ENCODE assay signal across 8 mouse cellular contexts in genomic region chr4:126325281-126325861, GRCm38 (mm10). TPM values are rescaled to one million over a fixed set of nuclear protein-coding genes. Genes with fewer than 3 reads are reported as not detected.
DNase-seq lines count a peak whose midpoint lies in the region; ATAC-seq and TF ChIP-seq lines count a peak whose summit lies in the region.

TSS of gene Tekt2 (minus strand) at chr4:126325688.

- peak within 1 kb of the TSS; percentile 25 for H3K4me3 ChIP-seq in kidney, embryonic 14.5 days (ENCODE audit: low read length)
- peak within 1 kb of the TSS; percentile 11; the same call in 1 of the 2 replicates for H3K4me3 ChIP-seq in embryonic facial prominence, embryonic 12.5 days
- peak within 1 kb of the TSS; percentile 13; the same call in 1 of the 2 replicates for H3K4me3 ChIP-seq in intestine, embryonic 14.5 days (ENCODE audit: low read depth, low read length)
- no peak within 1 kb of the TSS for H3K4me3 ChIP-seq in midbrain, postnatal 0 days (ENCODE audit: low read depth, low read length)

- peaks cover 8% of the 10 kb centered on the region; the same call in 1 of the 2 replicates for H3K27me3 ChIP-seq in kidney, embryonic 14.5 days (ENCODE audit: control insufficient read depth, insufficient read depth, low read length)
- peaks cover 32% of the 10 kb centered on the region for H3K27me3 ChIP-seq in embryonic facial prominence, embryonic 12.5 days
- no peaks in the 10 kb centered on the region; the same call in 1 of the 2 replicates for H3K27me3 ChIP-seq in intestine, embryonic 14.5 days (replicated peaks; ENCODE audit: control insufficient read depth, insufficient read depth, low read length)
- no peaks in the 10 kb centered on the region for H3K27me3 ChIP-seq in midbrain, postnatal 0 days (ENCODE audit: insufficient read depth, low read length)

- H3K36me3 ChIP-seq in kidney, embryonic 14.5 days (ENCODE audit: control insufficient read depth, insufficient read depth, low read length), result no peaks in the 10 kb centered on the region
- no peaks in the 10 kb centered on the region for H3K36me3 ChIP-seq in embryonic facial prominence, embryonic 12.5 days
- H3K36me3 ChIP-seq in intestine, embryonic 14.5 days (ENCODE audit: control insufficient read depth, insufficient read depth, low read length), result no peaks in the 10 kb centered on the region
- H3K36me3 ChIP-seq in midbrain, postnatal 0 days (ENCODE audit: insufficient read depth, low read length), result no peaks in the 10 kb centered on the region

- H3K9me3 ChIP-seq in kidney, embryonic 14.5 days (ENCODE audit: control insufficient read depth, low read length), result no peaks in the 10 kb centered on the region
- H3K9me3 ChIP-seq in embryonic facial prominence, embryonic 12.5 days, result no peaks in the 10 kb centered on the region
- no peaks in the 10 kb centered on the region for H3K9me3 ChIP-seq in intestine, embryonic 14.5 days (ENCODE audit: control insufficient read depth, low read length)
- H3K9me3 ChIP-seq in midbrain, postnatal 0 days (ENCODE audit: low read length), result no peaks in the 10 kb centered on the region

- peak within 1 kb of the TSS; percentile 37 for H3K4me2 ChIP-seq in kidney, embryonic 14.5 days (replicated peaks; ENCODE audit: low read depth, low read length)
- peak within 1 kb of the TSS; percentile 45 for H3K4me2 ChIP-seq in embryonic facial prominence, embryonic 12.5 days (replicated peaks)
- H3K4me2 ChIP-seq in intestine, embryonic 14.5 days (ENCODE audit: low read length), result peak within 1 kb of the TSS; percentile 45
- H3K4me2 ChIP-seq in midbrain, postnatal 0 days (ENCODE audit: low read depth, low read length, poor library complexity, severe bottlenecking), result peak within 1 kb of the TSS; percentile 24

- ATAC-seq in kidney, embryonic 14.5 days (ENCODE audit: low FRiP score, low TSS enrichment), result no peak
- ATAC-seq in embryonic facial prominence, embryonic 12.5 days (ENCODE audit: insufficient number of reproducible peaks, insufficient read depth, low FRiP score, low TSS enrichment), result no peak
- no peak for ATAC-seq in intestine, embryonic 14.5 days (replicated peaks; ENCODE audit: low FRiP score, low TSS enrichment, low read depth)
- ATAC-seq in midbrain, postnatal 0 days (ENCODE audit: low FRiP score), result no peak

- WGBS in kidney, embryonic 14.5 days, result 6% methylated on average over 23 of the region's 23 CpGs
- 8% methylated on average over 23 of the region's 23 CpGs for WGBS in embryonic facial prominence, embryonic 12.5 days
- 7% methylated on average over 23 of the region's 23 CpGs for WGBS in intestine, embryonic 14.5 days
- WGBS in midbrain, postnatal 0 days, result 12% methylated on average over 23 of the region's 23 CpGs

- H3K9ac ChIP-seq in kidney, embryonic 14.5 days (ENCODE audit: low read depth, low read length), result peak within 1 kb of the TSS; percentile 54
- H3K9ac ChIP-seq in embryonic facial prominence, embryonic 12.5 days, result no peak within 1 kb of the TSS; the same call in 1 of the 2 replicates
- H3K9ac ChIP-seq in intestine, embryonic 14.5 days (ENCODE audit: low read length), result peak within 1 kb of the TSS; percentile 14; the same call in 1 of the 2 replicates
- H3K9ac ChIP-seq in midbrain, postnatal 0 days (replicated peaks; ENCODE audit: low read length, poor library complexity, severe bottlenecking), result no peak within 1 kb of the TSS

- H3K27ac ChIP-seq in kidney, embryonic 14.5 days (ENCODE audit: low read depth, low read length), result no peak within 1 kb of the TSS
- no peak within 1 kb of the TSS; the same call in 1 of the 2 replicates for H3K27ac ChIP-seq in embryonic facial prominence, embryonic 12.5 days
- H3K27ac ChIP-seq in intestine, embryonic 14.5 days (ENCODE audit: low read depth), result no peak within 1 kb of the TSS
- no peak within 1 kb of the TSS for H3K27ac ChIP-seq in midbrain, postnatal 0 days (ENCODE audit: low read depth, low read length)

- peaks cover 4% of the 10 kb centered on the region; the same call in 1 of the 2 replicates for H3K4me1 ChIP-seq in kidney, embryonic 14.5 days (ENCODE audit: control insufficient read depth, insufficient read depth, low read length)
- H3K4me1 ChIP-seq in embryonic facial prominence, embryonic 12.5 days, result peaks cover 20% of the 10 kb centered on the region
- peaks cover 10% of the 10 kb centered on the region; the same call in 1 of the 2 replicates for H3K4me1 ChIP-seq in intestine, embryonic 14.5 days (replicated peaks; ENCODE audit: control insufficient read depth, insufficient read depth, low read length)
- H3K4me1 ChIP-seq in midbrain, postnatal 0 days (ENCODE audit: insufficient read depth, low read length), result peaks cover 6% of the 10 kb centered on the region; the same call in 1 of the 2 replicates

- DNase-seq in kidney, adult 8-10 months, result no peak
- peak; percentile 72 for DNase-seq in intestine, embryonic 14.5 days (ENCODE audit: low spot score)
- DNase-seq in midbrain, postnatal 0 days (ENCODE audit: low spot score), result peak; percentile 15
- DNase-seq in frontal cortex, postnatal 14 days (ENCODE audit: low spot score in 2 of 2), result no peak
- no peak for DNase-seq in cerebellum, adult 9-11 months
- no peak for DNase-seq in adrenal gland, adult 8-10 months

- no peak for TF ChIP-seq CTCF in midbrain, postnatal 0 days (IDR thresholded peaks at IDR 0.05)

RNA-seq across cellular contexts. Expression of gene Tekt2, which starts in this region (rescaled TPM):
- 2.2 and 5.1 TPM in 2 replicates for polyA plus RNA-seq in kidney, embryonic 14.5 days (2014; fragmentation: Nextera tagmentation; extraction: Ambion mirVana)
- polyA plus RNA-seq in embryonic facial prominence, embryonic 12.5 days (2016; fragmentation: Nextera tagmentation; extraction: Ambion mirVana), result 17.0 and 17.8 TPM in 2 replicates
- polyA plus RNA-seq in intestine, embryonic 14.5 days (2014; fragmentation: Nextera tagmentation; extraction: Ambion mirVana), result 7.6 and 9.3 TPM in 2 replicates
- 5.0 and 6.3 TPM in 2 replicates for total RNA-seq in midbrain, postnatal 0 days (2014; rRNA removed)
- 19.1 and 19.9 TPM in 2 replicates for polyA plus RNA-seq in midbrain, postnatal 0 days (2015; fragmentation: Nextera tagmentation; extraction: Ambion mirVana)
- total RNA-seq in adrenal gland, adult 8-10 months (2022), result 1 to 10 TPM; 1.5 to 6.3 (median 5.2) TPM

Comparison
In these comparisons a context has a peak if more than half of its experiments do, and no peak if none do; other contexts are left out.
1. H3K9ac ChIP-seq: peak in kidney, embryonic 14.5 days (single experiment) and intestine, embryonic 14.5 days (single experiment); none in embryonic facial prominence, embryonic 12.5 days (single experiment) and midbrain, postnatal 0 days (single experiment).
2. DNase-seq: peak in intestine, embryonic 14.5 days (single experiment) and midbrain, postnatal 0 days (single experiment); none in kidney, adult 8-10 months (0 of 2), frontal cortex, postnatal 14 days (0 of 2), cerebellum, adult 9-11 months (single experiment) and adrenal gland, adult 8-10 months (single experiment).
3. Peak in every context shown above with its lines, with median percentiles within 50 percentile points of each other: H3K4me2 ChIP-seq.